Mouse (Mus musculus) heart, postnatal 0 days (tissue): ENCODE results near the gene Pstpip1. TPM values are rescaled to one million over a fixed set of nuclear protein-coding genes. Genes with fewer than 3 reads are reported as not detected.

Source experiments
- ATAC-seq: fragments of 200-750 bp; cut with Nextera tagmentation; 2 replicates; pipeline ENCODE4 v1.8.0; 2017; ENCODE audit warnings: low read depth, moderate number of reproducible peaks, moderate library complexity; ENCODE audit not compliant: insufficient read depth
- DNase-seq: peaks from one replicate; pipeline ENCODE4 v3.0.0-alpha.2; 2016; ENCODE audit warnings: low spot score
- H3K27ac ChIP-seq: fragments of 300-500 bp; sonication (generic); 2 replicates; pipeline ENCODE4 v1.5.1; 2014; ENCODE audit warnings: low read depth, mild to moderate bottlenecking
- H3K27me3 ChIP-seq: fragments of 300-500 bp; sonication (generic); 2 replicates; pipeline ENCODE4 v1.6.1; 2014; ENCODE audit warnings: low read length, mixed read lengths; ENCODE audit not compliant: control insufficient read depth, insufficient read depth
- H3K36me3 ChIP-seq: fragments of 300-500 bp; sonication (generic); replicated peaks from 2 replicates; pipeline ENCODE4 v1.6.1; 2014; ENCODE audit warnings: low read length, mixed read lengths; ENCODE audit not compliant: control insufficient read depth, insufficient read depth
- H3K4me1 ChIP-seq: fragments of 300-500 bp; sonication (generic); 2 replicates; pipeline ENCODE4 v1.6.1; 2014; ENCODE audit warnings: antibody characterized with exemption; ENCODE audit not compliant: control insufficient read depth, insufficient read depth
- H3K4me2 ChIP-seq: fragments of 300-500 bp; sonication (generic); 2 replicates; pipeline ENCODE4 v1.6.1; 2014; ENCODE audit warnings: low read depth, mild to moderate bottlenecking, low read length, moderate library complexity
- H3K4me3 ChIP-seq: fragments of 300-500 bp; sonication (generic); 2 replicates; pipeline ENCODE4 v1.5.1; 2014; ENCODE audit warnings: low read depth, low read length
- H3K9ac ChIP-seq: fragments of 300-500 bp; sonication (generic); replicated peaks from 2 replicates; pipeline ENCODE4 v1.6.1; 2014; ENCODE audit warnings: low read depth, low read length, mixed read lengths
- H3K9me3 ChIP-seq: fragments of 300-500 bp; sonication (generic); replicated peaks from 2 replicates; pipeline ENCODE4 v1.6.1; 2016; ENCODE audit warnings: low read length; ENCODE audit not compliant: control insufficient read depth
- CTCF ChIP-seq: IDR thresholded peaks from 2 replicates; pipeline ENCODE4 v1.5.1; 2016; ENCODE audit warnings: antibody characterized with exemption, control low read depth, low read depth
- EP300 ChIP-seq: IDR thresholded peaks from 2 replicates; pipeline ENCODE4 v1.6.1; 2016; ENCODE audit warnings: antibody characterized with exemption, low read depth
- WGBS: fragments of 180-500 bp; shearing (Covaris S2); extraction: QIAGEN DNeasy Blood & Tissue Kit; methylation state at CpG from one replicate; pipeline ENCODE4 v1.1.7; 2014; 5-methylcytosine and 5-hydroxymethylcytosine counted together
- polyA plus RNA-seq: library from polyadenylated mRNA; unstranded; fragments of >200 nt; fragmentation: Nextera tagmentation; extraction: Ambion mirVana; gene quantifications from 2 replicates; pipeline ENCODE4 v1.2.1, GENCODE M21; 2015
- total RNA-seq: library from RNA; depleted of rRNA; stranded (reverse); fragments of >200 nt; gene quantifications from 2 replicates; pipeline ENCODE4 v1.2.3, GENCODE M21; 2014; ENCODE audit warnings: low replicate concordance

Gene Pstpip1
- total and polyA plus RNA-seq, 2 experiments from 2014 or later = 1.4 to 2.9 TPM

DNA sequence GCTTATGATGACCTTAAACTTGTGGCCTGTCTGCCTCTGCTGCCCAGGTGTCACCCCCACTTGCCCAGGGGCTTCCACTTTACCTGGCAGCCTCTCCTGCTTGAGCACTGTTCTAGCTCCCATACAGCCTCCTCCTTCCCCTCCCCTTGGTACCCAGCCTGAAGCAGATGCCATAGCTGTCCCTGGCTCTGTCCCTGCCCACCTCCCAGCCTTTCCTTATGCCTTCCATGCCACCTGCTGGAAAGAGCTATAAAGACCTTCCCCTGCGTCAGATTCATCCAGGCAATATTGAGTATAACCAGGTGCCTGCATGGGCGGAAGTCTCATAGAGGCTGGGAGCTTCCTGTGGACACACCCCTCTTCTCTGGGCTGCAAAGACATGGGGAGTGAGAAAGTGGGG is 29.9 kb downstream of the Pstpip1 start:
- Histone ChIP-seq H3K4me1 (peaks cover 2% of the 10 kb centered on the region; the same call in 1 of the 2 replicates), H3K27ac (no peak overlapping the region), H3K4me2 (no peak overlapping the region), H3K36me3 (no peaks in the 10 kb centered on the region), H3K27me3 (no peaks in the 10 kb centered on the region), H3K9ac (no peak overlapping the region), H3K4me3 (no peak overlapping the region), H3K9me3 (no peaks in the 10 kb centered on the region)
- 66% methylated on average over 2 of the region's 2 CpGs for WGBS
- no peak for ATAC-seq
- DNase-seq = no peak
- no peak for TF ChIP-seq EP300
- peak; percentile 18; the same call in 1 of the 2 replicates for TF ChIP-seq CTCF

DNA sequence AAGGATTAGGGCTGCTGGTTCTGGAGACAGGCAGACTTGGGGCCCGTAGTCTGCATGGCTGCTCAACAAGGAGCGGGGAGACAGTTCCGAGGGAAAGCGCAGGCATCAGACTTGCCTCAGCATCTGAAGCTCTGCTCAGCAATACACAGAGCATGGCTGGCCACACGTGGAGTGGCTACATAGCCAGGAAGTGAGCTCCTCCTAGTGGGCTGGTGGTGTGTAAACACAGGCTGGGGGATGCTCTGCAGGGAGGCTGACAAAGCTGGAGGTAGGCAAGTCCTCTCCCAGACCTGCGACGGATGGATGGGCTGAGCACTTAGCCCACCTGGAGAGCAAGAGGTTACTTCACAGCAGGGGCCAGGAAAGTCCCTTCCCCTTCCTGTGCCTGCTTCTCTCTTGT is 31.3 kb downstream of the Pstpip1 start:
- Histone ChIP-seq H3K27ac (no peak overlapping the region), H3K27me3 (no peaks in the 10 kb centered on the region), H3K4me3 (no peak overlapping the region), H3K4me2 (no peak overlapping the region), H3K4me1 (peaks cover 2% of the 10 kb centered on the region; the same call in 1 of the 2 replicates), H3K9ac (no peak overlapping the region), H3K9me3 (no peaks in the 10 kb centered on the region), H3K36me3 (no peaks in the 10 kb centered on the region)
- ATAC-seq = peak; percentile 32; the same call in 1 of the 2 replicates
- WGBS = 24% methylated on average over 7 of the region's 7 CpGs
- DNase-seq = no peak
- TF ChIP-seq EP300 = no peak
- peak; percentile 61 for TF ChIP-seq CTCF

DNA sequence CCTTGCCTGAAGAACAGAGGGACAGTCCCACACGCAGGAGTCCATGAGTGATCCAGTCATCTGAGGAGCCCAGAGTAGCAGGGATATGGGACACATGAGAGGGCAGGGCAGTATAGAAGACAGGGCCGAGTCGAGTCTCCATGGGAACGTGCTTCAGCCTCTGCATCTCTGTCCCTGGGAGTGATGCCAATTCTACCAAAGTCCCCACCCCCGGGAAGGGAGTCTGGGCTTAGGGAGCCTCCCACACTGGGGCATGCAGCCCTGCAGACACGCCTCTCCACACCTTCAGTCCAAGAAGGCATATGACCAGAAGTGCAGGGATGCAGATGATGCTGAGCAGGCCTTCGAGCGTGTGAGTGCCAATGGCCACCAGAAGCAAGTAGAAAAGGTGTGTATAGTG is 33.2 kb downstream of the Pstpip1 start:
- no peak for TF ChIP-seq CTCF
- no peak for TF ChIP-seq EP300

DNA sequence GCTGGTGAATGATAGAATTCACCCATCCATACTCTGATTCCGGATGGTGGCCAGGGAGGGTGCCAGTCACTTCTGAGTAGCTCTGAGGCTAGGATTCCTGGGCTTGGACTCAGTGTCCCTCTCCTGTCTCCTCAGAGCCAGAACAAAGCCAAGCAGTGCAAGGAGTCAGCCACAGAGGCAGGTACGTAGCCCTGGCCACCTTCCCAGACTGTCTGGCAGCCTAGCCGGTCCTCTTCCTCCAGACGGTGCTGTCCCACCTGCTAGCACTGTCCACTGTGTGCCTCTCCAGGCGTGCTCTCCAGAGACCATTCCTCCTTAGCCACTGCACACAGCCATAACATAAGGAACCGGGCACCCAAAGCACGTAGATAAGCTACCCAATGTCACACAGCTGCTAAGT is 33.9 kb downstream of the Pstpip1 start:
- no peaks in the 10 kb centered on the region for H3K27me3 ChIP-seq
- H3K9me3 ChIP-seq = no peaks in the 10 kb centered on the region
- H3K27ac ChIP-seq = no peak overlapping the region
- H3K4me1 ChIP-seq = peaks cover 2% of the 10 kb centered on the region; the same call in 1 of the 2 replicates
- TF ChIP-seq EP300 (no peak), CTCF (no peak)
- no peak overlapping the region for H3K9ac ChIP-seq
- no peak overlapping the region for H3K4me2 ChIP-seq
- whole genome bisulfite sequencing = 29% methylated on average over 7 of the region's 7 CpGs
- H3K36me3 ChIP-seq = no peaks in the 10 kb centered on the region; the same call in 1 of the 2 replicates
- ATAC-seq = no peak
- no peak for DNase-seq
- no peak overlapping the region for H3K4me3 ChIP-seq

More for the DNA sequence above, 33.2 kb downstream of the Pstpip1 start:
- H3K4me3 ChIP-seq = no peak overlapping the region
- H3K4me1 ChIP-seq = peaks cover 2% of the 10 kb centered on the region; the same call in 1 of the 2 replicates
- H3K27me3 ChIP-seq = no peaks in the 10 kb centered on the region
- no peak overlapping the region for H3K9ac ChIP-seq
- H3K36me3 ChIP-seq = no peaks in the 10 kb centered on the region; the same call in 1 of the 2 replicates
- H3K4me2 ChIP-seq = no peak overlapping the region
- peak; percentile 73 for DNase-seq
- no peaks in the 10 kb centered on the region for H3K9me3 ChIP-seq
- ATAC-seq = peak; percentile 39; the same call in 1 of the 2 replicates
- WGBS = 30% methylated on average over 8 of the region's 8 CpGs
- no peak overlapping the region for H3K27ac ChIP-seq

DNA sequence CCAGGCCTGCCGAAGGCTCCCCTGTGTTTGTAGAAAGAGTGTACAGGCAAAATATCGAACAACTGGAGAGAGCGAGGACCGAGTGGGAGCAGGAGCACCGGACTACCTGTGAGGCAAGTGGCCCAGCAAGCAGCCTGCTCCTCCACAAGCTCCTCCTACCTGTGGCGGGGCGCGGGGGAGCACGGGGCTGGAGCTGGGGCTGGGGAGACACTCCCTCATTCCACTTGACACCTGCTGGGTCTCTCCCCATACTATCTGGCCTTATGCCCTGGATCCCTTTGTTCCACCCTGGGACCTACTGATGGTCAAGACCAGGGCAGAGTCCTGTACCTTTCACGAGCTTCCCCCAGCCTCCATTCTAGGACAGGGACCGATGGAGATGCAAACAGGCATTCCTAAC is 34.8 kb downstream of the Pstpip1 start:
- no peak overlapping the region for H3K4me2 ChIP-seq
- ATAC-seq = no peak
- H3K27me3 ChIP-seq = no peaks in the 10 kb centered on the region
- DNase-seq = no peak
- H3K36me3 ChIP-seq = peaks cover 9% of the 10 kb centered on the region
- TF ChIP-seq CTCF = no peak
- no peak for TF ChIP-seq EP300
- no peak overlapping the region for H3K9ac ChIP-seq
- H3K9me3 ChIP-seq = no peaks in the 10 kb centered on the region
- H3K4me3 ChIP-seq = no peak overlapping the region
- WGBS = 32% methylated on average over 10 of the region's 11 CpGs
- H3K4me1 ChIP-seq = no peaks in the 10 kb centered on the region; the same call in none of the 2 replicates
- no peak overlapping the region for H3K27ac ChIP-seq
